Mouse (Mus musculus) frontal cortex, postnatal 14 days (tissue): ENCODE measurements around the gene Ear2.
"Not testable (repeated sequence)": the region's sequence is repeated elsewhere in the genome, so short reads cannot be mapped to it uniquely, and the experiment has no call there.

Source experiments
- DNase-seq, 2 experiments: peaks; one replicate each; pipeline ENCODE4 v3.0.0; 2022; ENCODE audit warnings: low spot score in 2 of 2

Gene Ear2

DNA sequence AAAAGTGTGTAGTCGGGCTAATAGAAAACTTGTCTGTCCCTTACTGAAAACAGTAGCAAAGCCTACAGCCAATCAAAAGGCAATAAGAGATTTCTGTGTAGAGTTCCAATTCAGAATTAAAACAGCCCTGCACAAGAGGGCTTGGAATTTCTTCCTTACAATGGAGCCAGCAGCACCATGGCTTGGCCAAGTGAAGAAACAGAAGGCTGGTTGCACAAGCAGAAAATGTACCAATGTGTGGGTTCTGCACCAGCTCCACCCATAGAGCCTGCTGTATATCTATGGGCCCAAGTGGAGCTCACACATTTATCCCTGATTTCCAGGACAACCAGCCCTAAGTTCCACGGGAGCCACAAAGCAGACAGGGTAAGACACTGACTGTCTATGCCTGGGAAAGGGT lies at the start of gene Ear2:
Ear2 (plus strand) TSS at position 301 of the 400 bp plus-strand sequence.
- not testable (repeated sequence) for DNase-seq

DNA sequence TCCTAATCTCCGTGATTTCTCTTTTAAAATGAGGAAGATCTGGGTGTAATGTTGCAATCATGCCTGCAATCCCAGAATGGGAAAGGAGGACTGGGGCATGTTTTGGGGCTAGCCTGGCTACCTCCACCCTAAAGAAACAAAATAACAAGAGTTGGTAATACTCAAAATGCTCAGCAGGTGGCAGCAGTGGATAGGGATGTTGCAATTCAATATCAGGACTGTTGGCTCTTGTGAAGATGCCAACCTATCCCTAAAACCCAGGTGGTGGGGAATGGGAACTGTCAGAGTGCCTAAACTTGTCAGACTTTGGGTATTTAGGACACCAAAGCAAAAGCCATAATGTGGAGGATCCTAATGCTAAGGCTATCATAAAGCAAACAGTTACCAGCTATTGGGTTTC lies 34.6 kb upstream of the Ear2 start:
- DNase-seq: peak in 1 of 2 experiments; percentile 3

GRCm38 (mm10) chr14:44070595-44070994 lies 31.9 kb upstream of the Ear2 start:
- DNase-seq: not testable (repeated sequence)

- not testable (repeated sequence) for DNase-seq
Measured at GRCm38 (mm10) chr14:44077785-44078341, 24.6 kb upstream of the Ear2 start.

DNA sequence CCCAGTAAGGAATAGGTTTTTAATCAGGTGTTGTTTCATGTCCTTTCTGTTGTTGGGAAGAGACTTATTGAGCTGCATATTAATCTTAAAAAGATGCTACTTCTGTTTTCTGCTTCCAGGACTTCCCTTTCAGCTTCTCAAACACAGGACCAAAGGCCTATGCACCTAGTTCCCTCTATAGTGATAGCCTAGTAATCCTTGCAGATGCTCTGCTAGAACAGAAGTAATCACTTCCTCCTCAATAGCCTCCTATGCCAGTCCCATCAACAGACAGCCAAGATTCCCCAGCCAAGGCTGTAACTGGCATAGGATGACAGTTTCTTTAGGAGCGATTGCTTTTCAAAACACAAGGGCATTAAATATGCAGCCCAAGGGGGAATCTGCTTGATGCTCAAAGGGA lies 15.9 kb upstream of the Ear2 start:
- not testable (repeated sequence) for DNase-seq

- DNase-seq: not testable (repeated sequence)
Measured at GRCm38 (mm10) chr14:44087535-44087934, 14.9 kb upstream of the Ear2 start.

DNA sequence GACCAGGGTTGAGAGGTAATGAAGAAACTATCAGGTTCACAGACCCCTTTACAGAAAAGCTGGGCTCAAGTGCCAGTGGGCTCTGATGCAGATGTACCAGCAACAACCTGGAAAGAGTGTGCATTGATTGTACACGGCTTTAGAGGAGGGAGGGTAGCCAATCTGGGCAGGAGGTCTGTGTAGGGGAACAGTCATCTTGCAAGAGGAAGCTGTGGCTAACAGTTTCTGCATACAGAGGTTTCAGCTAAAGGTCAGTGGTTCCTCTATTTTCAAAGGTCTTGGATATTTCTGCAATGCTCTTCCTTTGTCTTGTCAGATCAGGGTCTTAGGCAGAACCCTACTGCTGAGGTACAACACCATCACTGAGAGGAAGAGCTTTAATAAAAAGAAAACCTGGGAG lies 10.9 kb upstream of the Ear2 start:
- not testable (repeated sequence) for DNase-seq

DNA sequence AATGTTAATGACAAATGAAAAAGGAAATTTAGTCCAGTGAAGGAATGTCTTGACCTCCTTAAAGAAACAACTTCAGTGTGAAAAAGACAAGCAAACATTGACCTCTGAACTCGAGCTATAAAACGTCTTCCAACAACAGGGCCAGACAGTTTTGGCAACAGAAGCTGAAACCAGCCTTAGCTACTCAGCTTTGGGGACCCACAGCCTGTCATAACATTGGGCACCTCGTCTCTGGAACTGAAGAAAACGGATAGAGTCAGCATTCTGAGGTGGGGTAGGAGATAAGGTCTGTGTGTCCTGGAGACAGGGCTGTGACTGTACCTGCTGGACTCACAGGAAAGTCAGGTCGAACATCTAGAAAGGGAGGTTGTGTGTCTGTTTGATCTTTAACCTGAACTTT lies 8.0 kb upstream of the Ear2 start:
- not testable (repeated sequence) for DNase-seq

- not testable (repeated sequence) for DNase-seq
Measured at GRCm38 (mm10) chr14:44100030-44100429, 2.4 kb upstream of the Ear2 start.

GRCm38 (mm10) chr14:44110981-44111380 lies 8.5 kb downstream of the Ear2 start:
- DNase-seq: no peak

- not testable (repeated sequence) for DNase-seq
Measured at GRCm38 (mm10) chr14:44123551-44123950, 21.1 kb downstream of the Ear2 start, which contains the start of gene Gm3327. Gene Gm3327 (plus strand): TSS chr14:44123851.
